Mouse (Mus musculus) heart, embryonic 14.5 days (tissue): ENCODE data around the gene Jpt2. TPM values are rescaled to one million over a fixed set of nuclear protein-coding genes. Genes with fewer than 3 reads are reported as not detected.

Source experiments
- ATAC-seq: fragments of 200-750 bp; cut with Nextera tagmentation; 2 replicates; pipeline ENCODE4 v1.8.0; 2017; ENCODE audit warnings: low read depth, moderate TSS enrichment; ENCODE audit not compliant: insufficient number of reproducible peaks, insufficient read depth, low FRiP score
- H3K27ac ChIP-seq, 2 experiments: fragments of 200-500 bp in 1 of 2; fragments of 300-500 bp in 1 of 2; sonication (generic) in 1 of 2; replicated peaks in 1 of 2; 2 replicates each; pipeline ENCODE4 v1.5.1; 2012 to 2014; ENCODE audit warnings: low read depth in 2 of 2, low read length in 2 of 2, control low read depth in 1 of 2, mild to moderate bottlenecking in 1 of 2, mixed read lengths in 1 of 2; ENCODE audit not compliant: control insufficient read depth in 1 of 2, insufficient read depth in 1 of 2
- H3K27me3 ChIP-seq: fragments of 300-500 bp; sonication (generic); 2 replicates; pipeline ENCODE4 v1.6.1; 2014; ENCODE audit warnings: mild to moderate bottlenecking, low read length, control low read depth; ENCODE audit not compliant: control insufficient read depth, insufficient read depth
- H3K36me3 ChIP-seq: fragments of 300-500 bp; sonication (generic); 2 replicates; pipeline ENCODE4 v1.6.1; 2014; ENCODE audit warnings: mild to moderate bottlenecking, control low read depth, low read length, mixed read lengths; ENCODE audit not compliant: control insufficient read depth, insufficient read depth
- H3K4me1 ChIP-seq, 2 experiments: fragments of 200-500 bp in 1 of 2; fragments of 300-500 bp in 1 of 2; sonication (generic) in 1 of 2; 2 replicates each; pipeline ENCODE4 v1.6.1; 2012 to 2014; ENCODE audit warnings: low read length in 2 of 2, control low read depth in 1 of 2, mixed read lengths in 1 of 2; ENCODE audit not compliant: control insufficient read depth in 2 of 2, insufficient read depth in 2 of 2
- H3K4me2 ChIP-seq: fragments of 300-500 bp; sonication (generic); 2 replicates; pipeline ENCODE4 v1.6.1; 2014; ENCODE audit warnings: mild to moderate bottlenecking, low read length
- H3K4me3 ChIP-seq, 2 experiments: fragments of 200-500 bp in 1 of 2; fragments of 300-500 bp in 1 of 2; sonication (generic) in 1 of 2; 2 replicates each; pipeline ENCODE4 v1.5.1; 2012 to 2014; ENCODE audit warnings: low read length in 2 of 2, mild to moderate bottlenecking in 2 of 2, control low read depth in 1 of 2, low read depth in 1 of 2, moderate library complexity in 1 of 2; ENCODE audit not compliant: control insufficient read depth in 1 of 2, insufficient read depth in 1 of 2
- H3K9ac ChIP-seq: fragments of 300-500 bp; sonication (generic); 2 replicates; pipeline ENCODE4 v1.6.1; 2014; ENCODE audit warnings: mild to moderate bottlenecking, low read length
- H3K9me3 ChIP-seq: fragments of 300-500 bp; sonication (generic); 2 replicates; pipeline ENCODE4 v1.6.1; 2016; ENCODE audit warnings: low read length, control low read depth; ENCODE audit not compliant: control insufficient read depth
- WGBS: fragments of 180-500 bp; shearing (Covaris S2); extraction: QIAGEN DNeasy Blood & Tissue Kit; methylation state at CpG from one replicate; pipeline ENCODE4 v1.1.7; 2014; 5-methylcytosine and 5-hydroxymethylcytosine counted together
- polyA plus RNA-seq: library from polyadenylated mRNA; unstranded; fragments of >200 nt; fragmentation: Nextera tagmentation; extraction: Ambion mirVana; gene quantifications from 2 replicates; pipeline ENCODE4 v1.2.1, GENCODE M21; 2014

Gene Jpt2
- polyA plus RNA-seq, 1 experiment from 2014 or later = 63.1 TPM

GRCm38 (mm10) chr17:24936259-24937237 lies 23.9 kb downstream of the Jpt2 start, which contains the start of gene Mapk8ip3:
TSS of gene Mapk8ip3 (minus strand) at chr17:24936977.
- WGBS = under 1% methylated on average over 78 of the region's 78 CpGs
- ATAC-seq = peak; percentile 96
- Histone ChIP-seq H3K4me1 (peaks cover 6 to 19% of the 10 kb centered on the region in 2 experiments), H3K4me3 (peak within 1 kb of the TSS; percentile 73 to 80), H3K9me3 (no peaks in the 10 kb centered on the region), H3K27ac (peak within 1 kb of the TSS; percentile 63 to 83), H3K27me3 (no peaks in the 10 kb centered on the region), H3K36me3 (peaks cover 19% of the 10 kb centered on the region; the same call in 1 of the 2 replicates), H3K4me2 (peak within 1 kb of the TSS; percentile 68), H3K9ac (peak within 1 kb of the TSS; percentile 80)

GRCm38 (mm10) chr17:24935666-24936065 lies 24.8 kb downstream of the Jpt2 start:
- peaks cover 6 to 19% of the 10 kb centered on the region in 2 experiments for H3K4me1 ChIP-seq
- ATAC-seq = no peak; the same call in 1 of the 2 replicates
- peak overlapping the region; percentile 80 for H3K9ac ChIP-seq
- no peaks in the 10 kb centered on the region for H3K9me3 ChIP-seq
- H3K27ac ChIP-seq = no peak overlapping the region
- H3K4me3 ChIP-seq = peak overlapping the region; percentile 11 to 73; a peak in 3 of 4 replicates
- peak overlapping the region; percentile 68 for H3K4me2 ChIP-seq
- no peaks in the 10 kb centered on the region for H3K27me3 ChIP-seq
- peaks cover 23% of the 10 kb centered on the region; the same call in 1 of the 2 replicates for H3K36me3 ChIP-seq

GRCm38 (mm10) chr17:24934926-24935325 lies 25.6 kb downstream of the Jpt2 start:
- Histone ChIP-seq H3K4me3 (peak overlapping the region; percentile 3 to 73; a peak in 3 of 4 replicates), H3K27ac (no peak overlapping the region), H3K9me3 (no peaks in the 10 kb centered on the region), H3K9ac (peak overlapping the region; percentile 80), H3K4me1 (peaks cover 6 to 19% of the 10 kb centered on the region in 2 experiments), H3K36me3 (peaks cover 23% of the 10 kb centered on the region; the same call in 1 of the 2 replicates), H3K4me2 (peak overlapping the region; percentile 68), H3K27me3 (no peaks in the 10 kb centered on the region)
- ATAC-seq = no peak
- WGBS = 20% methylated on average over 4 of the region's 4 CpGs

- no peak overlapping the region for H3K9ac ChIP-seq
- H3K36me3 ChIP-seq = peaks cover 23% of the 10 kb centered on the region; the same call in 1 of the 2 replicates
- no peaks in the 10 kb centered on the region for H3K9me3 ChIP-seq
- ATAC-seq = no peak
- H3K4me2 ChIP-seq = no peak overlapping the region
- WGBS = 84% methylated on average over 4 of the region's 4 CpGs
- H3K4me3 ChIP-seq = no peak overlapping the region
- no peaks in the 10 kb centered on the region for H3K27me3 ChIP-seq
- H3K4me1 ChIP-seq = peaks cover 6 to 19% of the 10 kb centered on the region in 2 experiments
- H3K27ac ChIP-seq = no peak overlapping the region
Observed at GRCm38 (mm10) chr17:24933163-24933562, 27.3 kb downstream of the Jpt2 start.

- Histone ChIP-seq H3K36me3 (peaks cover 28% of the 10 kb centered on the region), H3K27me3 (no peaks in the 10 kb centered on the region), H3K4me2 (no peak overlapping the region), H3K9me3 (no peaks in the 10 kb centered on the region), H3K4me1 (peaks cover 6 to 19% of the 10 kb centered on the region in 2 experiments), H3K9ac (no peak overlapping the region), H3K4me3 (no peak overlapping the region), H3K27ac (no peak overlapping the region)
- 91% methylated on average over 4 of the region's 4 CpGs for WGBS
- ATAC-seq = no peak
Observed at GRCm38 (mm10) chr17:24932431-24932830, 28.1 kb downstream of the Jpt2 start.

- 90% methylated on average over 1 of the region's 1 CpGs for WGBS
- Histone ChIP-seq H3K9ac (no peak overlapping the region), H3K4me3 (no peak overlapping the region), H3K9me3 (no peaks in the 10 kb centered on the region), H3K4me1 (peaks cover 0 to 4% of the 10 kb centered on the region in 2 experiments; a peak in 2 of 4 replicates), H3K4me2 (no peak overlapping the region), H3K27ac (no peak overlapping the region), H3K36me3 (peaks cover 54% of the 10 kb centered on the region), H3K27me3 (no peaks in the 10 kb centered on the region)
- no peak for ATAC-seq
Observed at GRCm38 (mm10) chr17:24929506-24929905, 31.0 kb downstream of the Jpt2 start.

- Histone ChIP-seq H3K27me3 (no peaks in the 10 kb centered on the region), H3K27ac (no peak overlapping the region), H3K9ac (no peak overlapping the region), H3K9me3 (no peaks in the 10 kb centered on the region), H3K4me3 (no peak overlapping the region), H3K36me3 (peaks cover 95% of the 10 kb centered on the region), H3K4me2 (no peak overlapping the region), H3K4me1 (no peaks in the 10 kb centered on the region)
- no peak for ATAC-seq
- WGBS = 94% methylated on average over 1 of the region's 1 CpGs
Observed at GRCm38 (mm10) chr17:24923246-24923645, 37.2 kb downstream of the Jpt2 start.
